Mouse (Mus musculus) fibroblast of lung, adult 2 months (primary cell): Measurements from ENCODE around the gene Hsdl1.

Experiments
- DNase-seq: peaks from one replicate; pipeline ENCODE4 v3.0.0-alpha.2; 2011; ENCODE audit warnings: low read depth

The Hsdl1 gene

GRCm38 (mm10) chr8:119579096-119579495 lies 4.1 kb upstream of the Hsdl1 start:
- DNase-seq = no peak

- DNase-seq = no peak
Measured at GRCm38 (mm10) chr8:119575366-119575726, 363 bp upstream of the Hsdl1 start.

- DNase-seq = no peak
Measured at GRCm38 (mm10) chr8:119572411-119572810, 2.6 kb downstream of the Hsdl1 start.

GRCm38 (mm10) chr8:119571135-119571534 lies 3.8 kb downstream of the Hsdl1 start:
- DNase-seq = no peak

GRCm38 (mm10) chr8:119569881-119570280 lies 5.1 kb downstream of the Hsdl1 start:
- DNase-seq = no peak

- DNase-seq = no peak
Measured at GRCm38 (mm10) chr8:119568951-119569350, 6.0 kb downstream of the Hsdl1 start.

- no peak for DNase-seq
Measured at GRCm38 (mm10) chr8:119568251-119568650, 6.7 kb downstream of the Hsdl1 start.

GRCm38 (mm10) chr8:119566367-119566766 lies 8.6 kb downstream of the Hsdl1 start:
- no peak for DNase-seq

GRCm38 (mm10) chr8:119563849-119564251 lies 11.1 kb downstream of the Hsdl1 start:
- DNase-seq = no peak

GRCm38 (mm10) chr8:119559402-119559720 lies 15.6 kb downstream of the Hsdl1 start:
- DNase-seq = no peak

GRCm38 (mm10) chr8:119558603-119559401 lies 16.2 kb downstream of the Hsdl1 start, which contains the start of gene Mbtps1:
Gene Mbtps1, minus strand, starts transcription at chr8:119558735.
- peak; percentile 94 for DNase-seq

GRCm38 (mm10) chr8:119557821-119558602 lies 17.0 kb downstream of the Hsdl1 start:
- peak; percentile 44 for DNase-seq

GRCm38 (mm10) chr8:119557132-119557531 lies 17.9 kb downstream of the Hsdl1 start:
- DNase-seq = no peak

- DNase-seq = no peak
Measured at GRCm38 (mm10) chr8:119555861-119556260, 19.1 kb downstream of the Hsdl1 start.

GRCm38 (mm10) chr8:119552967-119553366 lies 22.0 kb downstream of the Hsdl1 start:
- no peak for DNase-seq

GRCm38 (mm10) chr8:119548560-119549113 lies 26.3 kb downstream of the Hsdl1 start:
- DNase-seq = no peak

GRCm38 (mm10) chr8:119547019-119547691 lies 27.8 kb downstream of the Hsdl1 start:
- DNase-seq = no peak

- DNase-seq = no peak
Measured at GRCm38 (mm10) chr8:119545791-119546190, 29.2 kb downstream of the Hsdl1 start.

GRCm38 (mm10) chr8:119545180-119545579 lies 29.8 kb downstream of the Hsdl1 start:
- no peak for DNase-seq

- DNase-seq = no peak
Measured at GRCm38 (mm10) chr8:119544606-119545005, 30.4 kb downstream of the Hsdl1 start.

GRCm38 (mm10) chr8:119531973-119532372 lies 43.0 kb downstream of the Hsdl1 start:
- DNase-seq = no peak

GRCm38 (mm10) chr8:119531397-119531796 lies 43.6 kb downstream of the Hsdl1 start:
- no peak for DNase-seq
